Mouse (Mus musculus) gastrocnemius, postnatal 36 days (tissue): ENCODE measurements around the gene Ncor2. TPM values are rescaled to one million over a fixed set of nuclear protein-coding genes. Genes with fewer than 3 reads are reported as not detected.

ENCODE experiments used
- DNase-seq, 2 experiments: peaks; one replicate each; pipeline ENCODE4 v3.0.0; 2022
- intact Hi-C: fragments of 180-260 bp; cut with DNase I; formaldehyde crosslinking; loops from one replicate; pipeline ENCODE4 v1.15.1; 2025
- total RNA-seq, 2 experiments: library from RNA; stranded (reverse); gene quantifications; 2 replicates each; pipeline ENCODE4 v1.2.3; 2021

Gene Ncor2
- total RNA-seq, 2 experiments from 2014 or later: 102 to 112 TPM

GRCm38 (mm10) chr5:125193478-125194439 lies 14.7 kb upstream of the Ncor2 start:
- DNase-seq: no peak
- intact Hi-C loops: loop anchor here (5.0 kb wide), 1 partner anchor 286 kb away; no protein-coding TSS in a partner anchor

DNA sequence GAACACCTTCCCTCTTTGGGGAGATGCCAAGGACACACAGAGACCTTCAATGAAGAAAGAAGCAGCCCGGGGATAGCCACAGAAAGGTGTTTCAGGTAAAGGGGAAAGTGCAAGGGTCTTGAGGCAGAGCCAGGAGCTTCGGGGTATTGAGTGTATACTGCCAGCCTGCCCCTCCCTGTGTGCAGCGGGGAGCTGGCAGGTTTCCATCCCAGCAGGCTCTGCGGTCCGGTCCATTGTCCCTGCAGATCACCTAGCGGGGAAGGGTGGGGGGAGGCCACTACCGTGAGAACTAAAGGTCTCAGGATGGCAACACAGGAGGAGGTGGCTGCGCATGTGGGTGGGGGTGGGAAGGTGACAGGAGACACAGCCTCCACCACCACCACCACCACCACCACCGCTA lies 12.6 kb upstream of the Ncor2 start:
- DNase-seq: no peak
- intact Hi-C loops: loop anchor here (5.0 kb wide), 1 partner anchor 284 kb away; no protein-coding TSS in a partner anchor

GRCm38 (mm10) chr5:125190105-125190813 lies 11.2 kb upstream of the Ncor2 start:
- intact Hi-C loops: loop anchor here (5.0 kb wide), 1 partner anchor 283 kb away; no protein-coding TSS in a partner anchor
- no peak for DNase-seq

DNA sequence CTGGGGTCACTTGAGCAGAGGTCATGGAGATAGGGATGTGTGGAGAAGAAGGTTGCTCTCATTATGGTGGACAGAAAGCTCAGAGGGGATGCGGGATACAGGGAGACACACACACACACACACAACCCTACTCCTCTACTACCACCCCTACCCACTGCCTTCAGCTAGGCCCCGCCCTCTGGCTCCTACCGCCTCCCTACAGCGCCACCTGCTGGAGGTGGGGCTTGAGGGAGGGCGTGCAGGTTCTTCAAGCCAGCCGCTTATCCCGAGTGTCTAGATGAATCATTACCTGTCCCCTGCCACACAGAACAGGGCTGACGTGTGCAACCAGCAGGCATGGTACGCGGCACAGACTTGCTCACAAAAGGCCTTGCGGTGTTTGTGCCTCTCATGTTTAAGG lies 10.6 kb upstream of the Ncor2 start:
- intact Hi-C loops: loop anchor here (2.0 to 5.0 kb wide), 3 partner anchors 78 to 282 kb away; no protein-coding TSS in a partner anchor

DNA sequence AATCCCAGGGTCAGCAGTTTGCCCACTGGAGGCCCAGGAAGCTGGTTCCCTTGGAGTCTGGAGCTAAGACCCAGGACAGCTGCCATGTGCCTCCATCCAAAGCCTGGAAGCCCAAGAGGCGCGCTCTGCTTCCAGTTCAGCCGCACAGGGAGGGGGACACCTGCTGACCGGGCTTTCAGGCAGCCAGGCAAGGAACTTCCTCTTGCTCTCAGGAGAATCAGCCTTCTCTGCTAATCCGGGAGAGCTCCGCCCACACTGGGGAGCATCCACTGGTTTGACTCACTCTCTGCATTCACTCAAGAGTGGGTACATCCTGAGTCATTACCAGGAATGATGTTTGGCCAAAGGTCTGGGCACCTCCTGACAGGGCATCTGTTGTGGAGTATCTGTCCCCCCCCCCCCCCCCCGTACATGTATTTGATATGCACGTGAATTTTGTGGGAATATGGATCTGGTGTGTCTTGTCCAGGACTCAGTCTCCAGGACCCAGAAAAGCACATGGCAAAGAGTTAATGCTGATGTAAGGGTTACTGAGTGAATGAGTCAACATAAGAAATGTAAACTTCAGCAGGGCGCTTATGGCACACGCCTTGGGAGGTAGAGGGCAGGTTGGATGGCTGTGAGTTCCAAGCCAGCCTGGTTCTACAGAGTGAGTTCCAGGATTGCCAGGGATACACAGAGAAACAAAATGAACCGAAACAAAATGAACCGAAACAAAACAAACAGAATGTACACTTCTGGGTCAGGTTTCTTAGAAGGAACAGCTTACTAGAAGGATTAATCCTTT lies 10.0 kb upstream of the Ncor2 start:
- DNase-seq: no peak
- intact Hi-C loops: loop anchor here (2.0 to 5.0 kb wide), 2 partner anchors 78 to 84 kb away; no protein-coding TSS in a partner anchor

More for the DNA sequence above, 10.6 kb upstream of the Ncor2 start:
- DNase-seq: peak; percentile 72 to 80

DNA sequence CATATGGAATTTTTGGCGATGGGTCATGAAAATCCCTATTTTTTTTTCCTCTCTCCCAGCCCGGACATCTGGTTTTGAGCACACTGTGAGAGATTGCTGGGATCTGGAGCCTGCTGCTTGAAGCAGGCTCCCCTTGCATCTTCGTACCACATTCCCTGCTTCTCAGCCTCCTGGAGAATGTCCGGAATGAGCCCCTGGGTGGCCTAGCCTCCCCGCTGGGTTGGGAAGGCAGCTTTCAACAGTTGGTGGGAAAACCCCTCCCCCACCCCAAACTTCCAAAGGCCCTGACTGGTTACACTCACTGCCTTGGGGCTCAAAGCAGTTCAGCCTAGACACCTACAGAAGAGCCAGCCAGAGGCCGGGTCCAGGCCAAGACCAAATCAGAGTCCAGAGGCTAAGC lies 5.8 kb upstream of the Ncor2 start:
- no peak for DNase-seq

DNA sequence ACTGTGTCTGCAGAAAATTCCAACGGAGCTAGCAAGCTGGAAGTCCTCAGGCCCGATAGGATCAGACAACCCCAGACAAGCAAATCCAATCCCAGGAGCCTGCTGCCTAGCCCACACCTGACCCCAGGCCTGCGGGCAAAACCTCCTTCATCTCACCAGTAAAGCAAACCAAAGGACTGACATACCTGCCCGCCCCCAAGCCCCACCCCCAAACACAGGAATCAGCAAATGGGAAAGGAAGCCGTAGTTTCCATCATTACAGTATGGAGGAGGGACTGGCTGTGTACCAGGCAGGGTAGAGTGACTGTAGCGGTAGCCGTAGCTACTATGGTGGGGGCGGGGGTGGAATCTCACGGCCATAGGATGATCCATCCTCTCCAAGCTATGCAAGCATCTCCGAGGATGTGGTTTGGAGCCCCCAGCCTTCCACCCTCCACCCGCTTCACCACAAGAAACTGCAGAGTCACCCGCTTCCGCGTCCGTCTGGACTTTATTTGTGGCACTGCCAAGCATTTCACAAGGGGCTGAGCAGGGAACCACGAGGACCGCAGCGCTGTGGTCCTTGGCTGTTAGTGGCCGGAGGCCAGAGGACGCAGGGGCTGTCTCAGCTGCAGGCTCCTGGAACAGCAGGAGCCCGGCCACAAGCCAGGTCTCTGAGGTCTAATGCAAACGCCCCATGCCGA lies 4.4 kb upstream of the Ncor2 start:
- no peak for DNase-seq

More for the DNA sequence above, 5.8 kb upstream of the Ncor2 start:
- intact Hi-C loops: loop anchor here (5.0 kb wide), 1 partner anchor 82 kb away; no protein-coding TSS in a partner anchor

DNA sequence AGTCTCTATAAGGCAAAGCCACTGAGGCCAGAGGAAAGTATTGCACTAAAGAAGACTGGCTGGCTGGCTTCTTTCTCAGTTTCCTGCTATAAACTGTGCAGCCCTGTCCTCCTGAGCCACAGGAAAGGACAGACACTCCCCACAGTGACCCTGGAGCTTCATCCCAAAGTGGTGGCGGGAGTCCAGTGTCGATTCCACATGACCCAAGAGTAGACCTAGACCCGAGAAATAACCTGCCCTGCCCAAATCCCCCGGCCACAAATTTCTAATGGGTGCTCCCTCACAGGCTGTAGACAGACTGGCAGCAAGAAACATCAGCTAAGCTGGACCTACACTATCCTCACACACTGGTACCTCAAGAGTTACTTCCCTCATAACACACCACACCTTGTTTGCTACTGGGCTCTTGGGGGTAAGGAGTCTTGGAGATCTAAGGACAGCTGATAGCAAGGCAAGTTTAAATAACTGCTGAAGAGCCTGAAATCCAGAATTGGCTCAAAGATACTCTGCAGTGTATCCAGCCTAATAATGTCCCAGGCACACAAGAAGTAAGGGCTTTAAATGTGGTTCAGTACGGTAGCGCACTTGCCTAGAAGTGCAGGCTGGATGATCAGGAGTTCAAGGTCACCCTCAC lies 1.7 kb upstream of the Ncor2 start:
- intact Hi-C loops: no loop called here
- DNase-seq: no peak

More for the DNA sequence above, 4.4 kb upstream of the Ncor2 start:
- intact Hi-C loops: no loop called here

DNA sequence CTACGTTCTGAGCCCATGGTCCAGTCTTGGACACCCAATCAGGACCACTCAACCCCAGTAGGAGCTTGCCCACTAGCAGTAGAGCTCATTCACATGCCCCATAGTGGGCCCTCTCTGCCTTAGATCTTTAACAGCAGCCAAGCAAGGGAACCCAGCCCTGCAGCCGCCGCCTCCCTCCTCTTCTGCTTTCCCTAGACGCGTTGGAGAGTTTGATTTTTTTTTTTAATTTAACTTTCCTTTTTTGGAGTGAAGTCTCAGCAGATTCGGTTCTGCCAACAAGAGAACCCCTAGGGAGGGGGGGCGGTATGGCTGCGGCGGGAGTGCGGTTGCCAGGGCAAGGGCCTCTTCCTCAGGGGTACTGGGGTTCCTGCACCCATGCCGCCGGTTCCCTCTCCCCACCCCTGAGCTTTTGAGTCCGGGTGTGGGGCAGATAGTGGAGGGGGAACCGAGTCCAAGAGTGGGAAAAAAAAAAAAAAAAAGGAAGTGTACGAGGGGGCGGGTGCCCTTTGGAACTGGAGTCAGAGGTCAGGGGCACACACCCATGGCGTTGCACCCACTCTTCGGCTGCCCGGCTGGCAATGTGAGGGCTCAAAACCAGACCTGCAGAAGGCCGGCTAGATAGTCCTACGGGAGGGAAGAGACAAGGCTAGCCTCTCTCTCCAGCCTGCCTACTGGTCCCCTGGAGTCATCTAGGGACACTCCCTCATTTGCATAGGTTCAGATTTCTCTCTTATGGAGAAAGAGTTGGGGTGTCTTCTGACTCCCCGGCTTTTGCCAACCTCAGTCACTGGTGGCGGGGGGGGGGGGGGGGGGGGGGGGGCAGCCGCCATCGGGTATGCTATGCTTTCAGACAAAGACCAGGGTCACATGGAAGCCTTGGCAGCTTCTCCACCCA lies 963 bp upstream of the Ncor2 start:
- DNase-seq: no peak
- intact Hi-C loops: loop anchor here (5.0 kb wide), 3 partner anchors 38 to 73 kb away; no protein-coding TSS in a partner anchor

GRCm38 (mm10) chr5:125178171-125179006 lies 630 bp downstream of the Ncor2 start:
- DNase-seq: peak in 1 of 2 experiments; percentile 66
- intact Hi-C loops: loop anchor here (5.0 kb wide), 3 partner anchors 36 to 71 kb away; no protein-coding TSS in a partner anchor

- DNase-seq: peak; percentile 51 to 60
- intact Hi-C loops: loop anchor here (5.0 kb wide), 3 partner anchors 35 to 70 kb away; no protein-coding TSS in a partner anchor
Observed at GRCm38 (mm10) chr5:125177481-125178134, 1.4 kb downstream of the Ncor2 start.

GRCm38 (mm10) chr5:125176864-125177263 lies 2.2 kb downstream of the Ncor2 start:
- intact Hi-C loops: loop anchor here (5.0 kb wide), 3 partner anchors 35 to 70 kb away; no protein-coding TSS in a partner anchor
- no peak for DNase-seq

GRCm38 (mm10) chr5:125176370-125176766 lies 2.7 kb downstream of the Ncor2 start:
- intact Hi-C loops: loop anchor here (5.0 kb wide), 3 partner anchors 34 to 69 kb away; no protein-coding TSS in a partner anchor
- no peak for DNase-seq

GRCm38 (mm10) chr5:125175673-125176369 lies 3.2 kb downstream of the Ncor2 start:
- no peak for DNase-seq
- intact Hi-C loops: loop anchor here (5.0 kb wide), 3 partner anchors 34 to 69 kb away; no protein-coding TSS in a partner anchor
